Mouse (Mus musculus): ENCODE measurements around the gene Card19. TPM values are rescaled to one million over a fixed set of nuclear protein-coding genes. Genes with fewer than 3 reads are reported as not detected.

The Card19 gene
- total RNA-seq, 2 experiments from 2014 or later: 8.9 to 15.6 TPM

Other genes starting within 250 kb of the Card19 start
- gene Fam120a, start 248.0 kb downstream of the Card19 start, total RNA-seq (2021): 100 to 1,000 TPM; 117 to 123 TPM
- 100 to 1,000 TPM; 111 to 115 TPM for gene Wnk2, start 68.0 kb downstream of the Card19 start, total RNA-seq (2021)
- gene Ninj1, start 28.6 kb downstream of the Card19 start, total RNA-seq (2021): 10 to 100 TPM; 16.3 to 24.0 TPM
- 1 to 10 TPM; 2.0 to 2.4 TPM for gene Susd3, start 32.7 kb upstream of the Card19 start, total RNA-seq (2021)
- gene Fgd3, start 104.3 kb upstream of the Card19 start, total RNA-seq (2021): 1 to 10 TPM; 6.3 to 6.8 TPM
- gene Bicd2, start 125.5 kb upstream of the Card19 start, total RNA-seq (2021): 10 to 100 TPM; 48.5 to 51.0 TPM
- gene Ippk, start 205.2 kb upstream of the Card19 start, total RNA-seq (2021): 10 to 100 TPM; 14.8 to 16.8 TPM

Data from left cerebral cortex, postnatal 25 days (tissue).